Mouse (Mus musculus) midbrain, embryonic 14.5 days (tissue): ENCODE results near the gene Slc6a6. TPM values are rescaled to one million over a fixed set of nuclear protein-coding genes. Genes with fewer than 3 reads are reported as not detected.

Source experiments
- ATAC-seq: fragments of 200-750 bp; cut with Nextera tagmentation; 2 replicates; pipeline ENCODE4 v1.8.0; 2017; ENCODE audit warnings: moderate number of reproducible peaks, moderate library complexity; ENCODE audit not compliant: low FRiP score, low TSS enrichment
- DNase-seq: peaks from one replicate; pipeline ENCODE4 v3.0.0-alpha.2; 2015
- H3K27ac ChIP-seq: fragments of 300-500 bp; sonication (generic); replicated peaks from 2 replicates; pipeline ENCODE4 v1.5.1; 2014; ENCODE audit warnings: mild to moderate bottlenecking, low read depth, low read length, moderate library complexity
- H3K27me3 ChIP-seq: fragments of 300-500 bp; sonication (generic); 2 replicates; pipeline ENCODE4 v1.6.1; 2014; ENCODE audit warnings: low read length, control low read depth, mixed read lengths; ENCODE audit not compliant: control insufficient read depth, insufficient read depth
- H3K36me3 ChIP-seq: fragments of 300-500 bp; sonication (generic); 2 replicates; pipeline ENCODE4 v1.6.1; 2014; ENCODE audit warnings: low read length, control low read depth; ENCODE audit not compliant: control insufficient read depth, insufficient read depth
- H3K4me1 ChIP-seq: fragments of 300-500 bp; sonication (generic); 2 replicates; pipeline ENCODE4 v1.6.1; 2014; ENCODE audit warnings: mild to moderate bottlenecking, antibody characterized with exemption, low read length, control low read depth; ENCODE audit not compliant: control insufficient read depth, insufficient read depth
- H3K4me2 ChIP-seq: fragments of 300-500 bp; sonication (generic); 2 replicates; pipeline ENCODE4 v1.6.1; 2014; ENCODE audit warnings: mild to moderate bottlenecking, low read length, moderate library complexity
- H3K4me3 ChIP-seq: fragments of 300-500 bp; sonication (generic); replicated peaks from 2 replicates; pipeline ENCODE4 v1.5.1; 2014; ENCODE audit warnings: low read depth, low read length
- H3K9ac ChIP-seq: fragments of 300-500 bp; sonication (generic); replicated peaks from 2 replicates; pipeline ENCODE4 v1.6.1; 2014; ENCODE audit warnings: mild to moderate bottlenecking, low read length, moderate library complexity
- H3K9me3 ChIP-seq: fragments of 300-500 bp; sonication (generic); 2 replicates; pipeline ENCODE4 v1.6.1; 2016; ENCODE audit warnings: low read length, control low read depth, mixed read lengths; ENCODE audit not compliant: control insufficient read depth
- WGBS: fragments of 180-500 bp; shearing (Covaris S2); extraction: QIAGEN DNeasy Blood & Tissue Kit; methylation state at CpG from one replicate; pipeline ENCODE4 v1.1.7; 2014; 5-methylcytosine and 5-hydroxymethylcytosine counted together
- polyA plus RNA-seq: library from polyadenylated mRNA; unstranded; fragments of >200 nt; fragmentation: Nextera tagmentation; extraction: Ambion mirVana; gene quantifications from 2 replicates; pipeline ENCODE4 v1.2.1, GENCODE M21; 2014

Gene Slc6a6
- polyA plus RNA-seq, 1 experiment from 2014 or later, result 94.3 TPM

DNA sequence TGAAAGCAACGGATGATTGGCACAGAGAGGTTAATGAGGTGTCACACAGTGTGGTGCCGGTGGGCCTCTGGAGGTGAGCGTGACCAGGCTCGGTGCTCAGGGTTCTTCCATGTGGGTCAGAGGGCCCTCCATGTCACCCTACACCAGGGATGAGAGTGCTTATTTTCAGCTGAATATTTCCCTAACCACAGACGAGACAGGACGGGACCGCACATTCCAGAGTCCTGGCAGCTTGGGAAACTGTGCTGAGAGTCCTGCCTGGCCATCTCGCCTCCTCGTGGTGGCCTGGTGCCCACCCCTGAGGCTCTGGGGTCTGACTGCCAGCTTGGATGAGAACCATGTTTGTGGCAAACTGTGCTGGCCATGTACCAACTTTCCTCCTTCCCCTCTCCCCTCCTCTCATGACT lies 36.5 kb upstream of the Slc6a6 start:
- 82% methylated on average over 9 of the region's 9 CpGs for WGBS
- ATAC-seq (no peak), DNase-seq (no peak)
- Histone ChIP-seq H3K9ac (no peak overlapping the region), H3K9me3 (no peaks in the 10 kb centered on the region), H3K4me3 (no peak overlapping the region), H3K36me3 (no peaks in the 10 kb centered on the region), H3K27ac (no peak overlapping the region), H3K27me3 (no peaks in the 10 kb centered on the region), H3K4me1 (no peaks in the 10 kb centered on the region), H3K4me2 (no peak overlapping the region)

DNA sequence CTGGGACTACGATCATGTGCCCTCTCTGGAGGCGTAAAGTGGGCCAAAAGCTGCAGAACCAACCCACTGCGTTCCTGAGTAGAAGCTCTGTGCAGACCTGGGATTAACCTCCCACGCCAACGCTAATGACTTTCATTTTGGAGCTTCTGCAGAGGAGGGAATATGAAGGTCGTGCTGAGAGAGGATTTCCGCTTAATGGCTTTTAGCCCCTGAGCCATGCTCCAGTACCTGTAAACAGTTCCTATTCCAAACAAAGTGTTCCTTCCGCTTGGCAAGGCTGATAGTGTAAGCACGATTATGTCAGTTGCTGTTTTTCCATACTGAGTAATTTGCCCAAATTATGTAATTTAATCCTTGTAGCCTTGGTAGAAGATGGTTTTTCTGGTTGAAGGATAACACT lies 33.6 kb upstream of the Slc6a6 start:
- H3K4me3 ChIP-seq, result no peak overlapping the region
- ATAC-seq (no peak), DNase-seq (no peak)
- no peak overlapping the region for H3K4me2 ChIP-seq
- no peaks in the 10 kb centered on the region for H3K4me1 ChIP-seq
- 84% methylated on average over 9 of the region's 9 CpGs for WGBS
- no peaks in the 10 kb centered on the region for H3K36me3 ChIP-seq
- H3K27me3 ChIP-seq, result no peaks in the 10 kb centered on the region
- no peak overlapping the region for H3K9ac ChIP-seq
- no peak overlapping the region for H3K27ac ChIP-seq
- H3K9me3 ChIP-seq, result no peaks in the 10 kb centered on the region

GRCm38 (mm10) chr6:91652296-91652695 lies 31.6 kb upstream of the Slc6a6 start:
- no peak overlapping the region for H3K4me2 ChIP-seq
- H3K4me1 ChIP-seq, result no peaks in the 10 kb centered on the region
- no peaks in the 10 kb centered on the region for H3K36me3 ChIP-seq
- DNase-seq (no peak), ATAC-seq (no peak)
- no peak overlapping the region for H3K9ac ChIP-seq
- no peaks in the 10 kb centered on the region for H3K9me3 ChIP-seq
- no peak overlapping the region for H3K4me3 ChIP-seq
- H3K27me3 ChIP-seq, result no peaks in the 10 kb centered on the region
- no peak overlapping the region for H3K27ac ChIP-seq
- 87% methylated on average over 3 of the region's 3 CpGs for WGBS

DNA sequence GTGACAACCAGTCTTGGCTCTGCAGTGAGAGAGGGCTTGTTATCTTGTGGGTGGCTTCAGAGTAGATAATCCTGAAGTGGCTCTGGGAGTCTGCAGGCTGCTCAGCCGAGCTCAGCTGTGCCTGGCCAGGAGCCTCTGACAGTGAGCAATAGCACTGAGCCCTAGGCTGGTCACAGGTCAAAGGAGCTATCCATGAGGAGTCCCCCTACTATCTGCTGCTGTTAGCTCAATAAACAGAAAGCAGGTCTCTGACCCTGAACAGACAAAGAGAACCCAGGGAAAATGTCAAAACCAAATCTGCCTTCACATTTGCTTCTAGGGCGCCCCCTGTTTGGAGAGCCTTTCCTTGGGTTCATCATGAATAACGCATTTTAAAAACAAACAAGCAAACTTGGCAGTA lies 28.6 kb upstream of the Slc6a6 start:
- Histone ChIP-seq H3K4me2 (no peak overlapping the region), H3K27ac (no peak overlapping the region), H3K4me1 (no peaks in the 10 kb centered on the region), H3K27me3 (no peaks in the 10 kb centered on the region), H3K4me3 (no peak overlapping the region), H3K9me3 (no peaks in the 10 kb centered on the region), H3K36me3 (no peaks in the 10 kb centered on the region), H3K9ac (no peak overlapping the region)
- ATAC-seq, result no peak
- 45% methylated on average over 3 of the region's 3 CpGs for WGBS
- no peak for DNase-seq

DNA sequence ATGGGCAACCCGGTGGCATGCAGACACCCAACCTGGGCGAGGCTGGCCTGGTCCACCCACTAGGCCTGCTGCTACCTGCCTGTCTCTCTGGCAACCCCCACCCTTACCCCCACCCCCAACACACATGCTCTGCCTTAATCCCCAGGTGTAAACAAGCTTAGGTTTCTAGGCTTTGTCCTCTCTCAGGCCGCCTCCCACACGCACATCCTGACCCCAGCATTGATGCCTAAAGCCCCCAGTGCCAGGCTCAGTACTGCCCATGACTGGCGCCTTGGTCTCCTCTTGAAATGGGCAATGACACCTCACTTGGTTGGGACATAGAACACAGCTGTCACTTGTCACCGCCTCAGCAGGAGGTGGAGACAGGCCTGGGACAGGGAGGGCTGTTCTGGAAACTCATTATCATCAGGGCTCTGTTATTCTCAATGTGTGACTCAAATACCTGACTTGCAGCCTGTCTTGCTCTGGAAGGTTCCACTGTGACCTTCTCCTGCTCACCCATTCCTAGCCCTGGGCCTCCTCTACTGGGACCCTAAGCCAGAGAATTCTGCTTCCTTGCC lies 27.9 kb upstream of the Slc6a6 start:
- no peak for DNase-seq
- Histone ChIP-seq H3K4me1 (no peaks in the 10 kb centered on the region), H3K27ac (no peak overlapping the region), H3K9me3 (no peaks in the 10 kb centered on the region), H3K4me3 (no peak overlapping the region), H3K27me3 (no peaks in the 10 kb centered on the region), H3K36me3 (no peaks in the 10 kb centered on the region), H3K9ac (no peak overlapping the region), H3K4me2 (no peak overlapping the region)
- no peak for ATAC-seq
- 54% methylated on average over 6 of the region's 6 CpGs for WGBS

DNA sequence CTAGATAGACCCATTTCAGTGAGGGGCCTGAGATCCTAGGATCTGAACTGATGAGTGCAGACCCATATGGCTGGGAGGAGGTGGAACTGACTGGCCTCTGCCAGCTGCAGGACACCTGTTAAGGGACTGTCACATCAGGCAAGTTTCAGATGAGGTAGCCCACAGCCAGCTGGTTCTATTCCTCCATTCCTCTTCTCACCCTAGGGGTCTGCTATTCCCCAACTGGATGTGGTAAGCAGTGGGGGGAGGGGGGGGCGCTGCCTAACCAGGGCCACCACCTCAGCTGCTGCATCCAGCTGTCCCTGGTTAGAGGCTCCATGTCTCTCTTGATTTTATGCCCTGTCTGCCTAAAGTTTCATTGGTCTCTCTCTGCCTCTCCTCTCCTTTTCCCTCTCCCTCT lies 25.6 kb upstream of the Slc6a6 start:
- Histone ChIP-seq H3K9ac (no peak overlapping the region), H3K27ac (no peak overlapping the region), H3K4me3 (no peak overlapping the region), H3K9me3 (no peaks in the 10 kb centered on the region), H3K36me3 (no peaks in the 10 kb centered on the region), H3K27me3 (no peaks in the 10 kb centered on the region), H3K4me2 (no peak overlapping the region), H3K4me1 (no peaks in the 10 kb centered on the region)
- DNase-seq (no peak), ATAC-seq (no peak)
- 50% methylated on average over 1 of the region's 1 CpGs for WGBS

DNA sequence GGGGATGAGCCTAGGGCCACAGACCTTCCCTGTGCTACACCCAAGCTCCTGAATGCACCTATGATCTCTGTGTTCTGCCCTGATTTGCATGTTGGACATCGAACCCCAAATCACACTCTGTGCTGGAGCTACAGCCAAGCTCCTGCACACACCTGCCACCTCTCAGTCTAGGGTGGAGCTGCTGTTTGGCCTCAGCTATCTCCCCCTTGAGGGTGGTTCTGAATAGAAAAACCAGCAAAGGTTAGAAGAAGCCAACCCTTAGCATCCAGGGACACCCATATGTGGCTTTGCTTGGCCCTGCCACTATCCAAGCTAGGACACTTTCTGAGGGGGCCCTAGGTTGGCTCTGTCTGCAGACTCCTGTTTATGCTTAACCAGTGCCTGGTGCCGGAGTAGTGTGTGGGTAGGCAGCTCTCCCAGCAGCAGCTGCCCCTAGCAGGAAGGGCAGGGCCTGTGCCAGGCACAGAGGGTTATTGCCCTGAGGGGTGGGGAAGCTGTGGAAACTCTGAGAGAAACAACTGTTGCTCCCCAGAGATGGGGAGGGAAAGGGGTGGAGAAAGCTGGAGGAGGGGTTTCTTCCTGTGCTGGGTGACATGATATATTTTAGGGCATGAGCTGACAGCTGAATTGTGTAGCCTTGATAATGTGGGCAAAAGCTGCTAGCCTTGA lies 23.9 kb upstream of the Slc6a6 start:
- 79% methylated on average over 2 of the region's 2 CpGs for WGBS
- no peak for ATAC-seq
- no peaks in the 10 kb centered on the region for H3K27me3 ChIP-seq

GRCm38 (mm10) chr6:91662301-91662700 lies 21.6 kb upstream of the Slc6a6 start:
- no peaks in the 10 kb centered on the region for H3K36me3 ChIP-seq
- no peak for ATAC-seq
- H3K9me3 ChIP-seq, result no peaks in the 10 kb centered on the region
- no peak overlapping the region for H3K4me2 ChIP-seq
- no peak overlapping the region for H3K4me3 ChIP-seq
- no peak for DNase-seq
- no peak overlapping the region for H3K9ac ChIP-seq
- H3K27ac ChIP-seq, result no peak overlapping the region
- H3K4me1 ChIP-seq, result no peaks in the 10 kb centered on the region
- WGBS, result 87% methylated on average over 6 of the region's 6 CpGs
- no peaks in the 10 kb centered on the region for H3K27me3 ChIP-seq

More for the DNA sequence above, 23.9 kb upstream of the Slc6a6 start:
- no peaks in the 10 kb centered on the region for H3K4me1 ChIP-seq
- no peak overlapping the region for H3K9ac ChIP-seq
- no peak overlapping the region for H3K27ac ChIP-seq
- no peak overlapping the region for H3K4me3 ChIP-seq
- H3K4me2 ChIP-seq, result no peak overlapping the region
- DNase-seq, result no peak
- no peaks in the 10 kb centered on the region for H3K36me3 ChIP-seq
- H3K9me3 ChIP-seq, result no peaks in the 10 kb centered on the region

DNA sequence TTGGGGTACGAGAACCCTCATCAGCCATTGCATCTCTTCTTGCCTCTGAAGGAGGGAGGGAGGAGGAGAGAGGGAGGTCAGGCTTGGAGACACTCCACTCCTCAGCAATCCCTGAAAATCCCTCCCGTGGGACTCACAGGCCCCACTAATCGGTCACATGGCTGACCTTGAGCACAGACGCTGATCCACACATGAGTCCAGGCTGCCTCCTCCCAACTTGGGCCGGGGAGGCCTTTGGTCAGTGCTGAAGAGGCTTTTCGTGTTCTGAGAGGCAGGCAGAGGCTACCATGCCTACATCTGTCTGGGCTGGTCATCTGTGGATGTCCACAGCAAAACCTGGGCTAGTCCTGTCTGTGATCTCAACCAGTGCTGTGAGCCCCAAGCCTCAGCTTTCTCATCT lies 20.2 kb upstream of the Slc6a6 start:
- H3K27me3 ChIP-seq, result no peaks in the 10 kb centered on the region
- H3K4me3 ChIP-seq, result no peak overlapping the region
- DNase-seq, result no peak
- H3K27ac ChIP-seq, result no peak overlapping the region
- H3K9me3 ChIP-seq, result no peaks in the 10 kb centered on the region
- no peaks in the 10 kb centered on the region for H3K36me3 ChIP-seq
- WGBS, result 71% methylated on average over 6 of the region's 6 CpGs
- no peak overlapping the region for H3K4me2 ChIP-seq
- no peak for ATAC-seq
- H3K9ac ChIP-seq, result no peak overlapping the region
- no peaks in the 10 kb centered on the region for H3K4me1 ChIP-seq
